Mouse (Mus musculus) myocyte (in vitro differentiated cells): ENCODE measurements around the gene Gm21969.

Experiments
- CEBPB ChIP-seq: IDR thresholded peaks from 2 replicates; pipeline ENCODE4 v1.6.1; 2011; ENCODE audit warnings: mild to moderate bottlenecking, moderate library complexity; ENCODE audit not compliant: poor library complexity, insufficient read depth, severe bottlenecking
- E2F4 ChIP-seq: IDR thresholded peaks from one replicate; pipeline ENCODE4 v1.6.1; 2011; ENCODE audit warnings: mild to moderate bottlenecking, control low read depth, moderate library complexity; ENCODE audit not compliant: insufficient read depth
- MAX ChIP-seq: IDR thresholded peaks from one replicate; pipeline ENCODE4 v1.6.1; 2011; ENCODE audit warnings: low read depth, mild to moderate bottlenecking, control low read depth
- MYOD1 ChIP-seq, 3 experiments: IDR thresholded peaks; one replicate each; pipeline ENCODE4 v1.6.1; 2011; ENCODE audit warnings: control low read depth in 2 of 3, low read depth in 2 of 3, mild to moderate bottlenecking in 2 of 3, moderate library complexity in 1 of 3; ENCODE audit not compliant: insufficient read length in 2 of 3, control insufficient read depth in 1 of 3
- MYOG ChIP-seq, 3 experiments: IDR thresholded peaks; one replicate each; pipeline ENCODE4 v1.6.1; 2011; ENCODE audit warnings: control low read depth in 2 of 3, low read depth in 2 of 3, mild to moderate bottlenecking in 2 of 3; ENCODE audit not compliant: insufficient read length in 2 of 3, control insufficient read depth in 1 of 3, insufficient read depth in 1 of 3
- POLR2A ChIP-seq: IDR thresholded peaks from one replicate; pipeline ENCODE4 v1.6.1; 2011; ENCODE audit warnings: low read depth, mild to moderate bottlenecking, control low read depth, moderate library complexity; ENCODE audit not compliant: insufficient read length
- POLR2AphosphoS2 ChIP-seq: IDR thresholded peaks from one replicate; pipeline ENCODE4 v1.6.1; 2011; ENCODE audit warnings: low read depth, control low read depth; ENCODE audit not compliant: insufficient read length
- REST ChIP-seq: IDR thresholded peaks from one replicate; pipeline ENCODE4 v1.6.1; 2011; ENCODE audit warnings: mild to moderate bottlenecking, control low read depth, moderate library complexity; ENCODE audit not compliant: insufficient read depth, insufficient read length
- SRF ChIP-seq: IDR thresholded peaks from one replicate; pipeline ENCODE4 v1.6.1; 2011; ENCODE audit warnings: low read depth; ENCODE audit not compliant: control insufficient read depth, insufficient read length
- TCF12 ChIP-seq: IDR thresholded peaks from one replicate; pipeline ENCODE4 v1.6.1; 2011; ENCODE audit warnings: mild to moderate bottlenecking, control low read depth; ENCODE audit not compliant: poor library complexity, insufficient read depth, severe bottlenecking
- TCF3 ChIP-seq: IDR thresholded peaks from one replicate; pipeline ENCODE4 v1.6.1; 2011; ENCODE audit warnings: low read depth, control low read depth; ENCODE audit not compliant: insufficient read length
- USF1 ChIP-seq: IDR thresholded peaks from one replicate; pipeline ENCODE4 v1.6.1; 2011; ENCODE audit warnings: low read depth, mild to moderate bottlenecking, control low read depth, moderate library complexity

DNA sequence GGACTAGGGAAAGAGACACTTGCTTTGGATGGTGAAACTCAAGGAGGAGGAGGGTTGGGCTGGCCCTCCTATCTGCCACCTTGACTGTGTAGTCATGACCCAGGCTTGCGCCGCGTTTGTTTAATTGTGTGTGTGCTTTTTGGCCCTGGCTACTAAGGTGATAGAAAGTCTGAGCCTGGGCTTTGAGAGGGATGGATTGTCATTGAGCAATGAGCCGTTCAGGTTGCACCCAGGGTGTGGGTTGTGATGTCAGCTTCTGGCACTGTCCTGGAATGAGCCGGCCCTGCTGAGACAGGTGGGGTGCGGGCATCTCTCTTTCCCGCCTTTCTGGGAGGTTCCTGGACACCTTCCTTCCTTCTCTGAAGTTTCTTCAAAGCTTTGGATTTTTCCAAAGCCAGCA, 26.0 kb upstream of the Gm21969 start:
- TF ChIP-seq REST: no peak
- no peak for TF ChIP-seq TCF12
- no peak for TF ChIP-seq POLR2A
- TF ChIP-seq POLR2AphosphoS2: no peak
- TF ChIP-seq E2F4: no peak
- no peak for TF ChIP-seq MAX
- no peak for TF ChIP-seq USF1
- no peak for TF ChIP-seq CEBPB
- no peak for TF ChIP-seq SRF
- TF ChIP-seq MYOD1 (IDR thresholded peaks at IDR 0.05; ENCODE audit: control insufficient read depth in 1 of 3, insufficient read length in 2 of 3, low read depth in 2 of 3): no peak
- TF ChIP-seq MYOG (IDR thresholded peaks at IDR 0.05; ENCODE audit: control insufficient read depth in 1 of 3, insufficient read depth in 1 of 3, insufficient read length in 2 of 3, low read depth in 2 of 3): no peak
- TF ChIP-seq TCF3: no peak
